Mouse (Mus musculus) embryonic fibroblast, embryonic 13.5 days (primary cell): ENCODE data around the gene Fam3c. TPM values are rescaled to one million over a fixed set of nuclear protein-coding genes. Genes with fewer than 3 reads are reported as not detected.

Experiments
- H3K27ac ChIP-seq: 2 replicates; pipeline ENCODE4 v1.5.1; 2012; ENCODE audit warnings: low read length, control low read depth, inconsistent platforms; ENCODE audit not compliant: insufficient read depth
- H3K4me1 ChIP-seq: 2 replicates; pipeline ENCODE4 v1.6.1; 2011; ENCODE audit warnings: low read length; ENCODE audit not compliant: control insufficient read depth, insufficient read depth
- H3K4me3 ChIP-seq: 2 replicates; pipeline ENCODE4 v1.5.1; 2011; ENCODE audit warnings: mild to moderate bottlenecking, control low read depth, low read length; ENCODE audit not compliant: insufficient read depth
- CTCF ChIP-seq: IDR thresholded peaks from 2 replicates; pipeline ENCODE4 v1.5.1; 2011; ENCODE audit warnings: mild to moderate bottlenecking, control low read depth, low read length, moderate library complexity, borderline replicate concordance; ENCODE audit not compliant: insufficient read depth
- POLR2A ChIP-seq: IDR thresholded peaks from 2 replicates; pipeline ENCODE4 v1.6.1; 2011; ENCODE audit warnings: low read depth, mild to moderate bottlenecking, control low read depth, low read length, moderate library complexity
- polyA plus RNA-seq: library from polyadenylated mRNA; stranded (reverse); fragments of >200 nt; gene quantifications from 2 replicates; pipeline ENCODE4 v1.2.4, GENCODE M21; 2011; ENCODE audit warnings: low read depth; ENCODE audit not compliant: missing spikeins, insufficient read length

Gene Fam3c
- polyA plus RNA-seq: 94.7 and 128 TPM in 2 replicates

DNA sequence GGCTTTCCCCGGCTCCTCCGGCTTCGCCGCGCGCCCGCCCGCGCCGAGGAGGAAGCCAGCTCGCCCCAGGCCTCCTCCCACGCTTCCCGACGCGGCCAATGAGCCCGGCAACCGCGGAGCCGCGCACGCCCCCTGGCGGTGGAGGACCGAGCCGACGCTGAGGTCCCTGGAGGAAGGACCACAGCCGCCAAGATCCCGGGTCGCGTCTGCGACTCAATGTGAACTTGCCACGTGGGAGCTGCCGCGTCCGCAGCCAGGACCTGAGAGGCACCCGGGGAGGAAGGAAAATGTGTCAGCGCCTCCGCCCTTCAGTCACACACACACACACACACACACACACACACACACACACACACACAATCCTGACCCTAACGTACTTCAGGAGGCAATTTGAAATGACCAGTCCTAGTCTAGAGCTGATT lies at the start of gene Fam3c:
TSS of gene Fam3c (minus strand) at position 158 of the 422 bp plus-strand sequence.
- Histone ChIP-seq H3K4me3 (peak within 1 kb of the TSS; percentile 78), H3K27ac (peak within 1 kb of the TSS; percentile 48), H3K4me1 (0 out of 2 replicates have a peak, but pooled peaks cover 2% of the 10 kb centered on the region)
- TF ChIP-seq POLR2A: no peak; the same call in 1 of the 2 replicates
- TF ChIP-seq CTCF: peak; percentile 73

DNA sequence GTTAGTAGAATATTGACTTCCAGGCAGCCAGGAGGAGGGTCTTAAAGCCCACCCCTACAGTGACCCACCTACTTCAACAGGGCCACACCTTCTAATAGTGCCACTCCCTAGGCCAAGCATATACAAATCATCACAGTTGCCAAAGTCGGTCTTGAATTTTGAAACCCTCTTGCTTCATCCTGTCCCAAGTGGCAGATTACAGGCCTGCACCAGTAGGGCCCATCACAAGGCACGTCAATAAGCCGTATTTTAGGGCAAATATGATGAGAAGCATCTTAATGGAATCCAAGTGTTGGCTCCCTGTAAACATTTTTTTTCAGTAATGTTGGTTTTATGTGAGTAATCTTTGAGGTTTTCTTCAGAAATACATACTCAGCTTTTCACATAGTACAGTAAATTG lies 49.0 kb upstream of the Fam3c start:
- no peak overlapping the region for H3K4me3 ChIP-seq
- TF ChIP-seq POLR2A (no peak), CTCF (no peak)
- H3K4me1 ChIP-seq: no peaks in the 10 kb centered on the region
- H3K27ac ChIP-seq: no peak overlapping the region

DNA sequence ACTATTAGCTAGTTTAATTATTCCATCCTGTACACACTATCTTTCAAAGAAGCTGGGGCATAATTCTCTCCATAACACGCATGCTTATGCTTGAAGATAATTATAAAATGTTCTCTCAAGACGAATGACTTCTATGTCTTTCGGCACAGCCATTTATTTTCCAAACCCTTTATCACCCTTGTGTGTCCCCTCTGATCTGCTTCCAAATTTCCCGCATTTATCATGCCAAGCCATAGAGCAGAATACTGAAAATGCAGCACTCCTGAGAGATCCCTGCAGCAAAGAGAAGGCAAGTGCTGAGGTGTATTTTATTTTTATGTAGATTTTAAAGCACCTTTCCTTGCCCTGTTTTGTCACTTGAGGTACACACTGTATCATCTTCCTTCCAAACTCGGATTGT lies 47.7 kb upstream of the Fam3c start:
- TF ChIP-seq CTCF (no peak), POLR2A (no peak)

DNA sequence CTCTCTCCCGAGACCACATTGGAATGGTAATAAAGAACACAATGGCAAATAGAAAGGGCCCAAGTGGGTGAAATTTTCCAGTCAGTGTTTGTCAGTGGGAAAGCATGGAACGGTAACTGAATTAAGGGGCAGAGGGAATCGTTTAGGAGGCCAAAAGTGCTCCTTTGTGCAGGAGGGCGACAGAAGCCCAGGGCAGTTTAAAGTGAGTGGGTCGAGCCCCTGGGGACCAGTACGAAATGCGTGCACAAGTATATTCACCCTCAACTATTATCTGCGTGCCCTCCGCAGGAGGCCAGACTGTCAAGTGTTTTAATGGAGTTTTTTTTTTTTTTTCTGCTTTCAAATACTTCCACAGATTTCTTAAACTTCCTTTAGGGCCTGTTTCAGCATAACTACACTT lies 47.3 kb upstream of the Fam3c start:
- TF ChIP-seq POLR2A: no peak
- no peak for TF ChIP-seq CTCF

More for the DNA sequence above, 47.7 kb upstream of the Fam3c start:
- Histone ChIP-seq H3K27ac (no peak overlapping the region), H3K4me3 (no peak overlapping the region), H3K4me1 (no peaks in the 10 kb centered on the region)

DNA sequence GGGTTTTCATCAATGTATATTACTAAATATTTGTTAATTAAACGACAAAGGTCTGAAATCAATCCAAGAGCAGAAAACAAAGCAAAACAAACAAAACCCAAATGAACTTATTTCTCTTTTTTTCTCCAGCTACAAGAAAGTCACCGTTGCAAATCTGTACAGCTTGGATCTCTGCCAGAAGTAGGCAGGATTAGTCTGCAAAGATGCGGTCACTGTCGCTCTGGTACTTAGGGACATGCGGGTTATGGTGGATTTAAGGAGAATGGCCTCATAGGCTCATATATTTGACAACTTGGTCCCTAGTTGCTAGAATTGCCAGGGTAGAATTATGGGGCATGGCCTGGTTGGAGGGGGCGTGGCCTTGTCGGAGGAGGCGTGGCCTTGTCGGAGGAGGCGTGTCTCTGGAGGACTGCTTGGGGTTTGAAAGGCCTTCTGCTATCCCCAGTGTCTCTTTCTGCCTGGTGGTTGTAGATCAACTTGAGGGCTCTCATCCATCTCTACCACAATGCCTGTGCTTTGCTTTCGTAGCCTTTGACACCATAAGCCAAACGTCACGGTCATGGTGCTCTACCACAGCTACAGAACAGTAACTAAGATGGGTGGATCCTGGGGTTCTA lies 46.6 kb upstream of the Fam3c start:
- TF ChIP-seq CTCF: no peak
- no peak for TF ChIP-seq POLR2A
- Histone ChIP-seq H3K4me3 (no peak overlapping the region), H3K4me1 (no peaks in the 10 kb centered on the region), H3K27ac (no peak overlapping the region)

More for the DNA sequence above, 47.3 kb upstream of the Fam3c start:
- Histone ChIP-seq H3K27ac (no peak overlapping the region), H3K4me1 (no peaks in the 10 kb centered on the region), H3K4me3 (no peak overlapping the region)

DNA sequence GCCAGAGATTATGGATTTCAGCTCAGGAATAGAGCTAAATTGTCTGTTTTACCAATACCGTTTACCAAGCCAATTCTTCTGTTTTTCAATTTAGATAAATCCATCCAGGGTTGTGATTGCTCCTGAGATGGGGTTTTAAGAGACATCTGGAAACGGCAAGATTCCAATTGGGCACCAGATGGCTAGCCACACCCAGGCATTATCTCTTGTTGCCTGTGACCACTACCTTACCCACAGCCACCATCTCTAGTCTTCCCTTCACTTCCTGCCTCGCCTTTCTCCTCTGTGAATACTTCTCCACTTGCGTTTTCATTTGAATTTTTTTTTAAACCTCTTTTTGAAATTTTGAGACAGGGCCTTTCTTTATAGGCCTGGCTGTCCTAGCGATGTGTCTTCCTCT lies 46.0 kb upstream of the Fam3c start:
- H3K27ac ChIP-seq: no peak overlapping the region
- H3K4me1 ChIP-seq: no peaks in the 10 kb centered on the region
- TF ChIP-seq CTCF: no peak
- TF ChIP-seq POLR2A: no peak
- no peak overlapping the region for H3K4me3 ChIP-seq

DNA sequence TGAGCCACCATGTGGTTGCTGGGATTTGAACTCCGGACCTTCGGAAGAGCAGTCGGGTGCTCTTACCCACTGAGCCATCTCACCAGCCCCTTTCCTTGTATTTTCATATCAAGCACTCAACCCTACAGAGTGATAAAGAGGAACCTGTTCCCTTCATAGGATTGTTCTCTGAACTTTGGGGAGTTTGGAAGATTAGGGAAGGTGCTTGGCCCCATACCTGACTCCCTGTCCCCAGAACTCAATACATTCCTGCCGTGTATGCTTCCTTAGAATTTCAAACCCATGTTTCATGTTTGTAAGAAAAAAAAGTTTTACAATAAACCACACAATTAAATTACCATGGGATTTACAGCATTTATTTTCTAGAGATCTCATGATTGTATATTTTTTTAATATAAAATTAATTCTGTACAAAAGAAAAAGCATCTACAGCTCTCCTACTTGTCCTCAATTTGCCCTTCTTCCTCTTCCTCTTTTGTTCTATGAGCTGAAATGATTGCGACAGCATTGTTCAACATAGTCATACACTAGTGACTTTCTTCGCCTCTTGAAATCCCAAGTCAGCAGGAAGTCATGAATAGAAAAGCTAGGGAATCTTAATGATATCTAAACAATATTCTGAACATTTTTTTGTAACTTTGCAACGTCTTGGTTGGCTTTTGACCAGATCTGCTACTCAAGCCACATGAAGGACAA lies 42.2 kb upstream of the Fam3c start:
- H3K4me1 ChIP-seq: no peaks in the 10 kb centered on the region
- no peak overlapping the region for H3K27ac ChIP-seq
- no peak overlapping the region for H3K4me3 ChIP-seq
- no peak for TF ChIP-seq POLR2A
- no peak for TF ChIP-seq CTCF

DNA sequence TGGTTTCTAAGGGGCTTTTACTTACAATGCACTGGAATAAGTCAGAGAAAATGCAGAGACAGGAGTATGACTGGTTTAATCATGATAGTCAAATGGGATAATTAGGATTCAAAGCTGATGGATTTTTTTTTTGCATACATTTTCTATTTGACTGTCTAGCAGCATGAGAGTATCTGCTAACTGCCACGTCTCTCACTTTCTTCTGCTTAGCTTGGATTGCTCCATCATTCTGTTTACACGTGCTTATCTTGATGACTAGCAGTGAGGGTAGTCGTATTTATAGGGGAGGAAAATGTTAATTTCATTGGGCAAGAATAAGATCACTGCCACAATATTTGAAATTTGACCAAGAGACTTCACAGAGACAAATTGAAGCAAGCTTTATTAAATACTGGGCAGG lies 39.2 kb upstream of the Fam3c start:
- H3K4me1 ChIP-seq: no peaks in the 10 kb centered on the region
- H3K27ac ChIP-seq: no peak overlapping the region
- H3K4me3 ChIP-seq: no peak overlapping the region
- no peak for TF ChIP-seq CTCF

DNA sequence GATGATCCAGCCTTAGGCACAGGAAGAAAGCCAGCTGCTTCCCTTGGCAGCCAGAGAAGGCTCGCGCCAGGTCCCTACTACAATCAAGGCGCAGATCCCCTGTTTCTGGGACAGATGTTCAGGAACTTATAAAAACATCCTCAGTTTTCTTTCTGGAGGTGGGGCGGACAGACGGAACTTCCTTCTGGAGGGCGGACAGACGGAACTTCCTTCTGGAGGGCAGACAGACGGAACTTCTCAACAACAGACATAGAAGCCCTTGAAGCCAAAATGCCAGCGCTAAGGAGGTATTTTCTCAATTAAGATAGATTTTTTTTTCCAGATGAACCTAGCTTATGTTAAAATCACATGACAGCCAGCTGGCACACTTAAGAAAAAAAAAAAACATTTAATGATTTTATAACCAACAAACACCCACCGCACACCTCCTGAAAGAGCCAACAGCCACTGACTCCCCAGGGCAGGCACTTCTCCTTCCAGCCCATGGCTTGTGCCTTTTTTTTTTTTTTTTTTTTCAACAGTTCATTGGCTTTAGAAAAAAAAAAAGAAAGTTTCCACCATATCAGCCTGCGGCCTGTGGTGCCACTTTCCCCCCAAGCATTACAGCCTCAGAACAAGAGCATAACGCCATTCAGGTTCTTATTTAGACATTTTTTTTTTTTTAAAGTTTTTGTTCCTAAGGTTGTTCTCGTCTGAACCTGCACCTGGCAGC lies 34.8 kb upstream of the Fam3c start:
- no peak for TF ChIP-seq CTCF
- TF ChIP-seq POLR2A: no peak
- H3K4me3 ChIP-seq: no peak overlapping the region
- no peak overlapping the region for H3K27ac ChIP-seq
- no peaks in the 10 kb centered on the region for H3K4me1 ChIP-seq
